Mouse (Mus musculus) lung, postnatal 0 days (tissue): ENCODE results near the gene Crtc3. TPM values are rescaled to one million over a fixed set of nuclear protein-coding genes. Genes with fewer than 3 reads are reported as not detected.
A peak's percentile ranks its signal among the peaks of the same experiment; 100 is the strongest.

Source experiments
- ATAC-seq: fragments of 200-750 bp; cut with Nextera tagmentation; 2 replicates; pipeline ENCODE4 v1.8.0; 2017; ENCODE audit warnings: moderate library complexity
- DNase-seq: peaks from one replicate; pipeline ENCODE4 v3.0.0-alpha.2; 2016; ENCODE audit warnings: low spot score
- H3K27ac ChIP-seq: fragments of 300-500 bp; sonication (generic); 2 replicates; pipeline ENCODE4 v1.5.1; 2014; ENCODE audit warnings: antibody characterized with exemption, mild to moderate bottlenecking, low read length, mixed read lengths
- H3K27me3 ChIP-seq: fragments of 300-500 bp; sonication (generic); replicated peaks from 2 replicates; pipeline ENCODE4 v1.6.1; 2014; ENCODE audit warnings: low read length, mixed read lengths; ENCODE audit not compliant: insufficient read depth
- H3K36me3 ChIP-seq: fragments of 300-500 bp; sonication (generic); 2 replicates; pipeline ENCODE4 v1.6.1; 2014; ENCODE audit warnings: low read length, mixed read lengths; ENCODE audit not compliant: insufficient read depth
- H3K4me1 ChIP-seq: fragments of 300-500 bp; sonication (generic); 2 replicates; pipeline ENCODE4 v1.6.1; 2014; ENCODE audit warnings: antibody characterized with exemption, low read depth, low read length, mixed read lengths; ENCODE audit not compliant: insufficient read depth
- H3K4me2 ChIP-seq: fragments of 300-500 bp; sonication (generic); replicated peaks from 2 replicates; pipeline ENCODE4 v1.6.1; 2014; ENCODE audit warnings: low read depth, mild to moderate bottlenecking, low read length, moderate library complexity, mixed read lengths
- H3K4me3 ChIP-seq: fragments of 300-500 bp; sonication (generic); 2 replicates; pipeline ENCODE4 v1.5.1; 2014; ENCODE audit warnings: low read depth, low read length
- H3K9ac ChIP-seq: fragments of 300-500 bp; sonication (generic); replicated peaks from 2 replicates; pipeline ENCODE4 v1.6.1; 2014; ENCODE audit warnings: low read depth, mild to moderate bottlenecking
- H3K9me3 ChIP-seq: fragments of 300-500 bp; sonication (generic); 2 replicates; pipeline ENCODE4 v1.6.1; 2016; ENCODE audit warnings: low read length, mixed read lengths
- CTCF ChIP-seq: IDR thresholded peaks from 2 replicates; pipeline ENCODE4 v1.5.1; 2016; ENCODE audit warnings: antibody characterized with exemption, mild to moderate bottlenecking
- EP300 ChIP-seq: IDR thresholded peaks from 2 replicates; pipeline ENCODE4 v1.6.1; 2016; ENCODE audit warnings: antibody characterized with exemption, mild to moderate bottlenecking, control low read depth
- whole genome bisulfite sequencing: fragments of 180-500 bp; shearing (Covaris S2); extraction: QIAGEN DNeasy Blood & Tissue Kit; methylation state at CpG from one replicate; pipeline ENCODE4 v1.1.7; 2014; 5-methylcytosine and 5-hydroxymethylcytosine counted together
- polyA plus RNA-seq: library from polyadenylated mRNA; unstranded; fragments of >200 nt; fragmentation: Nextera tagmentation; extraction: Ambion mirVana; gene quantifications from 2 replicates; pipeline ENCODE4 v1.2.1, GENCODE M21; 2015

The Crtc3 gene
- polyA plus RNA-seq, 1 experiment from 2014 or later: 20.1 TPM

DNA sequence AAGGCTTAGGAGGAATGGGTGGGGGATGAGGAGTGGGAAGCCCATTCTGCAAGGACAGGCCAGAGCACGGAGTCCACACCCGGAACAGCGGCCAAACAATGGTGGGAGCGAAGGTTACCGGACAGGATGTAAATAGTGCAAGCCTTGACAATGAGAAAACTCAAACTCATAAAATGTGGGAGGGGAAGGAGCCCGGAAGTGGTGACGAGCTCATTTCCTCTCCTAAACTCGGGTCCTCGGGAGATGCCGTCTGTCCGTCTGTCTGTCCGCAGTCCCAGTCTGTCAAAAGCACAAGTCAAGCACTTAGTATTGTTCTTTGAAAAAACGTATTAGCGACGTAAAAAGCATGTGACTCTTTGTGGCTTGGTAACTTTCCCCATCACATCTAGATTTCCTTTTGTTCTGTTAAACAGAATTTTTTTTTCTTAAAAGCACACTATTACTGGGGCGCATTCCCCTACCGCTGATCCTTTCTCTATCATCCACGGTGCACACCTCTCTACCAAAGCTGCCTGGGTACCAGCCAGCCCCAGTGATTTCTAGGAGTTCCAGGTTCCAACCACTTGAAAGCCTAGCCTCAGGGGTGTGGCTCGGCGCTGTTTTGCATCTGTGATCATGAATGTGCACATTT, 105.7 kb downstream of the Crtc3 start:
- H3K9ac ChIP-seq: no peak overlapping the region
- no peak overlapping the region for H3K4me3 ChIP-seq
- no peaks in the 10 kb centered on the region for H3K9me3 ChIP-seq
- ATAC-seq: peak; percentile 77
- TF ChIP-seq EP300: peak; percentile 92
- no peak for TF ChIP-seq CTCF
- H3K4me2 ChIP-seq: no peak overlapping the region
- no peaks in the 10 kb centered on the region for H3K27me3 ChIP-seq
- peak overlapping the region; percentile 83 for H3K27ac ChIP-seq
- peaks cover 3% of the 10 kb centered on the region; the same call in 1 of the 2 replicates for H3K4me1 ChIP-seq
- DNase-seq: peak; percentile 75
- 50% methylated on average over 20 of the region's 20 CpGs for WGBS
- H3K36me3 ChIP-seq: no peaks in the 10 kb centered on the region

GRCm38 (mm10) chr7:80580368-80580767, 108.3 kb downstream of the Crtc3 start:
- DNase-seq: peak; percentile 72
- no peak overlapping the region for H3K4me3 ChIP-seq
- H3K27ac ChIP-seq: no peak overlapping the region
- no peaks in the 10 kb centered on the region for H3K27me3 ChIP-seq
- peak; percentile 89 for TF ChIP-seq CTCF
- no peak for TF ChIP-seq EP300
- no peak; the same call in 1 of the 2 replicates for ATAC-seq
- no peak overlapping the region for H3K9ac ChIP-seq
- WGBS: 18% methylated on average over 6 of the region's 6 CpGs
- H3K36me3 ChIP-seq: no peaks in the 10 kb centered on the region
- no peaks in the 10 kb centered on the region for H3K4me1 ChIP-seq
- no peaks in the 10 kb centered on the region for H3K9me3 ChIP-seq
- H3K4me2 ChIP-seq: no peak overlapping the region

DNA sequence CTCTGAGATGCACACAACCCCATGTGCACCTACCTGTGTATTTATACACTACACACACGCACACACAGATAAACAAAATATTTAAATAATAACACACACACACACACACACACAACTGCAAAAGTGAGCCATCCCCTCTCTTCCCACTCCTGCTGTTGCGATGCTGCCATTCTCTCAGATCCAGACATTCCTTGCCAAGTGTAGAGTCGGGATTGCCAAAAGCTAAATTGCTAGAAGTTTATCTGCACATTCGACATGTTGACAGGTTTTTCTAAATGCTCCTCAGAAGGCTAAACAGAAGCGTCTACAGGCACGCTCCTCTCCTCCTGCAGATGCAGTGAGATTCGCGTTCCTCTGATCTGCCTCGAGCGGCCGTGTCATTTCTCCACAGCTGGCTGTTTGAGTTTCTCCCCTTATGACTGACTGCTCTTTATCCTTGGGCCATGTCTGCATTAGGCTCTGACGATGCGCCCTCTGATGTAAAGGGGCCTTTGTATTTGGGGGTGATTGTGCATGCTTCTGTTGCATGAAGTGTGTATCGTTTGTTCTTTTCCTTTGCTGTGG, 111.2 kb downstream of the Crtc3 start:
- Histone ChIP-seq H3K4me1 (no peaks in the 10 kb centered on the region), H3K9me3 (no peaks in the 10 kb centered on the region), H3K36me3 (no peaks in the 10 kb centered on the region), H3K27me3 (no peaks in the 10 kb centered on the region), H3K4me2 (no peak overlapping the region), H3K4me3 (no peak overlapping the region), H3K27ac (no peak overlapping the region), H3K9ac (no peak overlapping the region)
- ATAC-seq (no peak), DNase-seq (no peak)
- TF ChIP-seq CTCF (no peak), EP300 (no peak)
- WGBS: 42% methylated on average over 14 of the region's 14 CpGs

- WGBS: 73% methylated on average over 3 of the region's 3 CpGs
- H3K9me3 ChIP-seq: no peaks in the 10 kb centered on the region
- H3K36me3 ChIP-seq: no peaks in the 10 kb centered on the region
- ATAC-seq (no peak), DNase-seq (no peak)
- no peaks in the 10 kb centered on the region for H3K4me1 ChIP-seq
- H3K27me3 ChIP-seq: no peaks in the 10 kb centered on the region
- no peak overlapping the region for H3K4me2 ChIP-seq
- no peak overlapping the region for H3K4me3 ChIP-seq
- TF ChIP-seq CTCF (no peak), EP300 (no peak)
- no peak overlapping the region for H3K27ac ChIP-seq
- H3K9ac ChIP-seq: no peak overlapping the region
Observed at GRCm38 (mm10) chr7:80576626-80577025, 112.1 kb downstream of the Crtc3 start.

- no peak overlapping the region for H3K9ac ChIP-seq
- 42% methylated on average over 9 of the region's 9 CpGs for WGBS
- ATAC-seq (peak; percentile 54; the same call in 1 of the 2 replicates), DNase-seq (peak; percentile 64)
- no peaks in the 10 kb centered on the region for H3K9me3 ChIP-seq
- no peak overlapping the region for H3K27ac ChIP-seq
- TF ChIP-seq EP300: no peak
- TF ChIP-seq CTCF: no peak
- no peaks in the 10 kb centered on the region for H3K4me1 ChIP-seq
- no peak overlapping the region for H3K4me2 ChIP-seq
- no peak overlapping the region for H3K4me3 ChIP-seq
- no peaks in the 10 kb centered on the region for H3K27me3 ChIP-seq
- no peaks in the 10 kb centered on the region for H3K36me3 ChIP-seq
Observed at GRCm38 (mm10) chr7:80575750-80576149, 112.9 kb downstream of the Crtc3 start.

- Histone ChIP-seq H3K9ac (no peak overlapping the region), H3K27ac (no peak overlapping the region), H3K27me3 (no peaks in the 10 kb centered on the region), H3K4me1 (no peaks in the 10 kb centered on the region), H3K4me2 (no peak overlapping the region), H3K9me3 (no peaks in the 10 kb centered on the region), H3K4me3 (no peak overlapping the region), H3K36me3 (no peaks in the 10 kb centered on the region)
- no peak for TF ChIP-seq EP300
- no peak for TF ChIP-seq CTCF
- ATAC-seq (no peak), DNase-seq (no peak)
- 40% methylated on average over 3 of the region's 3 CpGs for WGBS
Observed at GRCm38 (mm10) chr7:80573076-80573475, 115.6 kb downstream of the Crtc3 start.
